16 mouse cellular contexts compared by ENCODE assay signal in the genomic region with DNA sequence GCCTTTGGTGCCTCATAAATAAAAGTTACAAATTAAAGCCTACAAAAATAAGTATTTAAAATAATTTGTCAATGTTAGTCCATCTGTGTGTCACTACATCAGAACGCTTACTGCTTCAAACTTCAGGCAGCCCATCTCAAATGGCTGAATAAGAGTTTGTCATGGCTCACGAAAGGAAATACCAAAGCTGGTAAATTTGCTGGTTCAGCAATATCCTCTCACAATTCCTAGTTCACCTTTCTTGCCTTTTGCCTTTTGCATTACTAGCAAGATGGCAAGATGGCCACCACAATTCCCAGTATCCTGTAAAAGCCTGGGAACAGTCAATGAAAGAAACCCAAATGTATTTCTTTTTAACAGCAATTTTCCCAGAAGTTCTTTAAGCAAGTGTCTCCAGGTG.
"Had no signal": no experiment of that assay in that cellular context is flagged by ENCODE, and none has a peak within 500 bp of the region (broad histone marks: within the 10 kb centered on the region; RNA-seq: fewer than 3 reads in every experiment).

No protein-coding gene starts in this region.

- H3K9ac ChIP-seq: neural tube, embryonic 12.5 days; neural tube, embryonic 13.5 days; neural tube, embryonic 15.5 days; stomach, embryonic 15.5 days had no signal

- H3K36me3 ChIP-seq: neural tube, embryonic 12.5 days; neural tube, embryonic 13.5 days; neural tube, embryonic 15.5 days; stomach, embryonic 15.5 days had no signal

- DNase-seq: retina, postnatal 1 day; right cerebral cortex, adult 18-20 months; right cerebral cortex, postnatal 14 days; right cerebral cortex, postnatal 25 days; right cerebral cortex, postnatal 4 days; thymus, adult 18-20 months; thymus, adult 2 months; thymus, postnatal 14 days; thymus, postnatal 25 days; thymus, postnatal 36 days; thymus, postnatal 4 days had no signal

- H3K4me2 ChIP-seq: neural tube, embryonic 12.5 days; neural tube, embryonic 13.5 days; neural tube, embryonic 15.5 days; stomach, embryonic 15.5 days had no signal

- H3K27me3 ChIP-seq: neural tube, embryonic 12.5 days; neural tube, embryonic 13.5 days; neural tube, embryonic 15.5 days; stomach, embryonic 15.5 days had no signal

- H3K4me3 ChIP-seq: neural tube, embryonic 12.5 days; neural tube, embryonic 13.5 days; neural tube, embryonic 15.5 days; stomach, embryonic 15.5 days had no signal

- H3K4me1 ChIP-seq: neural tube, embryonic 12.5 days; neural tube, embryonic 15.5 days; stomach, embryonic 15.5 days had no signal

- H3K9me3 ChIP-seq: neural tube, embryonic 12.5 days; neural tube, embryonic 13.5 days; neural tube, embryonic 15.5 days; stomach, embryonic 15.5 days had no signal

- H3K27ac ChIP-seq: neural tube, embryonic 12.5 days; neural tube, embryonic 13.5 days; neural tube, embryonic 15.5 days; stomach, embryonic 15.5 days; stomach, postnatal 0 days had no signal
